Mouse (Mus musculus): ENCODE results near the gene Eed. TPM values are rescaled to one million over a fixed set of nuclear protein-coding genes. Genes with fewer than 3 reads are reported as not detected.

Gene Eed
- polyA plus RNA-seq, 1 experiment from 2014 or later, result 74.3 TPM

DNA sequence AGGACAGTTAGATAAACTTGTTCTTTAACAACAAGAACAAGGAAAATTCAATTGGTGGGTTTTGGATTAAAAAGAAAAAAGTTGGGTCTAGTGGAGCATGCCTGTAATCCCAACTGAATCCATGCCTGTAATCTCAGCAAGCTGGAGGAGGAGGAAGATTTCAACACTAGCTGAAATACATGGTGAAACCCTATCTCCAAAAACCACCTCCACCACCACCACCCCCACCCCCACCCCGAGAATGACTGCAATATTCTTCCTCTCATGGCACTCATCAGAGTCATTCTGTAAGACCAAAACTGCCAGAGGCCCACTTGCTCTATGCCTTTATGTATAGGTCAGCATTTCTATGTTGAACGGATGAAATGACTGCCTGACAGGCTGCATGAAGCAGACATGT is 13.5 kb downstream of the Eed start:
- ATAC-seq (ENCODE audit: low FRiP score), result no peak
- Histone ChIP-seq H3K4me1 (replicated peaks; ENCODE audit: control insufficient read depth, insufficient read depth, low read length) (no peaks in the 10 kb centered on the region), H3K27ac (ENCODE audit: low read depth, low read length) (no peak overlapping the region), H3K27me3 (ENCODE audit: control insufficient read depth, insufficient read depth, low read length) (no peaks in the 10 kb centered on the region), H3K9ac (ENCODE audit: low read depth, low read length) (no peak overlapping the region), H3K36me3 (ENCODE audit: control insufficient read depth, insufficient read depth, low read length) (0 out of 2 replicates have a peak, but pooled peaks cover 2% of the 10 kb centered on the region), H3K4me2 (replicated peaks; ENCODE audit: low read depth, low read length) (no peak overlapping the region), H3K4me3 (ENCODE audit: low read depth, low read length) (no peak overlapping the region), H3K9me3 (ENCODE audit: control insufficient read depth, low read length) (no peaks in the 10 kb centered on the region)
- no peak for DNase-seq (ENCODE audit: low spot score)
- WGBS, result 92% methylated on average over 2 of the region's 2 CpGs

GRCm38 (mm10) chr7:89966771-89967170 is 14.0 kb downstream of the Eed start:
- 77% methylated on average over 1 of the region's 1 CpGs for WGBS
- no peaks in the 10 kb centered on the region for H3K4me1 ChIP-seq (replicated peaks; ENCODE audit: control insufficient read depth, insufficient read depth, low read length)
- H3K4me2 ChIP-seq (replicated peaks; ENCODE audit: low read depth, low read length), result no peak overlapping the region
- H3K36me3 ChIP-seq (ENCODE audit: control insufficient read depth, insufficient read depth, low read length), result 0 out of 2 replicates have a peak, but pooled peaks cover 2% of the 10 kb centered on the region
- no peak overlapping the region for H3K27ac ChIP-seq (ENCODE audit: low read depth, low read length)
- DNase-seq (ENCODE audit: low spot score), result no peak
- H3K9me3 ChIP-seq (ENCODE audit: control insufficient read depth, low read length), result no peaks in the 10 kb centered on the region
- H3K4me3 ChIP-seq (ENCODE audit: low read depth, low read length), result no peak overlapping the region
- no peak for ATAC-seq (ENCODE audit: low FRiP score)
- H3K27me3 ChIP-seq (ENCODE audit: control insufficient read depth, insufficient read depth, low read length), result no peaks in the 10 kb centered on the region
- H3K9ac ChIP-seq (ENCODE audit: low read depth, low read length), result no peak overlapping the region

GRCm38 (mm10) chr7:89963135-89963534 is 17.6 kb downstream of the Eed start:
- Histone ChIP-seq H3K36me3 (ENCODE audit: control insufficient read depth, insufficient read depth, low read length) (0 out of 2 replicates have a peak, but pooled peaks cover 5% of the 10 kb centered on the region), H3K4me1 (replicated peaks; ENCODE audit: control insufficient read depth, insufficient read depth, low read length) (no peaks in the 10 kb centered on the region), H3K27me3 (ENCODE audit: control insufficient read depth, insufficient read depth, low read length) (no peaks in the 10 kb centered on the region), H3K9me3 (ENCODE audit: control insufficient read depth, low read length) (no peaks in the 10 kb centered on the region), H3K9ac (ENCODE audit: low read depth, low read length) (no peak overlapping the region), H3K27ac (ENCODE audit: low read depth, low read length) (no peak overlapping the region), H3K4me2 (replicated peaks; ENCODE audit: low read depth, low read length) (no peak overlapping the region), H3K4me3 (ENCODE audit: low read depth, low read length) (no peak overlapping the region)
- no peak for ATAC-seq (ENCODE audit: low FRiP score)
- no peak for DNase-seq (ENCODE audit: low spot score)

GRCm38 (mm10) chr7:89957300-89957699 is 23.5 kb downstream of the Eed start:
- DNase-seq (ENCODE audit: low spot score) (no peak), ATAC-seq (ENCODE audit: low FRiP score) (no peak)
- Histone ChIP-seq H3K4me1 (replicated peaks; ENCODE audit: control insufficient read depth, insufficient read depth, low read length) (no peaks in the 10 kb centered on the region), H3K4me3 (ENCODE audit: low read depth, low read length) (no peak overlapping the region), H3K27me3 (ENCODE audit: control insufficient read depth, insufficient read depth, low read length) (no peaks in the 10 kb centered on the region), H3K9me3 (ENCODE audit: control insufficient read depth, low read length) (no peaks in the 10 kb centered on the region), H3K27ac (ENCODE audit: low read depth, low read length) (no peak overlapping the region), H3K4me2 (replicated peaks; ENCODE audit: low read depth, low read length) (no peak overlapping the region), H3K9ac (ENCODE audit: low read depth, low read length) (no peak overlapping the region), H3K36me3 (ENCODE audit: control insufficient read depth, insufficient read depth, low read length) (0 out of 2 replicates have a peak, but pooled peaks cover 3% of the 10 kb centered on the region)
- WGBS, result 57% methylated on average over 5 of the region's 5 CpGs

DNA sequence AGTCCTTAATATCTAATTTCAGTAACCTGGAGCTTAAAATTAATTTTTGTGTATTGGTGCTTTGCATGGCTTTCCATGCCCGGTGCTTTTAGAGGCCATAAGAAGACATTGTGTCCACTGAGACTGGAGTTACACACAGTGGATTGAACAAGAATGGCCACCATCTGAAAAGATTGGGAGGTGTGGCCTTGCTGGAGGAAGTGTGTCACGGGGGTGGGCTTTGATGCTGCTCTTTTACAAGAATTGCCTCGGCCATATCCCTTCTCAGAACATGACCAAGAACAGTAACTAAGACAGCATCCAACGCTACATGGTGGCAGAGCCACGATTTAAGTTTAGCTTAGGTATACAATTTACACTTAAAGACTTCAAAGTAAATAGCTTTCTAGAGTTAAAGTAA is 26.5 kb downstream of the Eed start:
- 90% methylated on average over 5 of the region's 5 CpGs for WGBS
- H3K4me3 ChIP-seq (ENCODE audit: low read depth, low read length), result no peak overlapping the region
- no peak overlapping the region for H3K27ac ChIP-seq (ENCODE audit: low read depth, low read length)
- H3K27me3 ChIP-seq (ENCODE audit: control insufficient read depth, insufficient read depth, low read length), result no peaks in the 10 kb centered on the region
- no peaks in the 10 kb centered on the region for H3K36me3 ChIP-seq (ENCODE audit: control insufficient read depth, insufficient read depth, low read length)
- H3K9ac ChIP-seq (ENCODE audit: low read depth, low read length), result no peak overlapping the region
- no peaks in the 10 kb centered on the region for H3K4me1 ChIP-seq (replicated peaks; ENCODE audit: control insufficient read depth, insufficient read depth, low read length)
- H3K4me2 ChIP-seq (replicated peaks; ENCODE audit: low read depth, low read length), result no peak overlapping the region
- no peaks in the 10 kb centered on the region for H3K9me3 ChIP-seq (ENCODE audit: control insufficient read depth, low read length)
- DNase-seq (ENCODE audit: low spot score), result no peak
- ATAC-seq (ENCODE audit: low FRiP score), result no peak

GRCm38 (mm10) chr7:89949403-89949802 is 31.4 kb downstream of the Eed start:
- DNase-seq (ENCODE audit: low spot score) (no peak), ATAC-seq (ENCODE audit: low FRiP score) (no peak)
- no peak overlapping the region for H3K27ac ChIP-seq (ENCODE audit: low read depth, low read length)
- no peaks in the 10 kb centered on the region for H3K27me3 ChIP-seq (ENCODE audit: control insufficient read depth, insufficient read depth, low read length)
- H3K9ac ChIP-seq (ENCODE audit: low read depth, low read length), result no peak overlapping the region
- H3K36me3 ChIP-seq (ENCODE audit: control insufficient read depth, insufficient read depth, low read length), result no peaks in the 10 kb centered on the region
- H3K4me2 ChIP-seq (replicated peaks; ENCODE audit: low read depth, low read length), result no peak overlapping the region
- no peaks in the 10 kb centered on the region for H3K9me3 ChIP-seq (ENCODE audit: control insufficient read depth, low read length)
- WGBS, result 79% methylated on average over 4 of the region's 4 CpGs
- no peak overlapping the region for H3K4me3 ChIP-seq (ENCODE audit: low read depth, low read length)
- no peaks in the 10 kb centered on the region for H3K4me1 ChIP-seq (replicated peaks; ENCODE audit: control insufficient read depth, insufficient read depth, low read length)

DNA sequence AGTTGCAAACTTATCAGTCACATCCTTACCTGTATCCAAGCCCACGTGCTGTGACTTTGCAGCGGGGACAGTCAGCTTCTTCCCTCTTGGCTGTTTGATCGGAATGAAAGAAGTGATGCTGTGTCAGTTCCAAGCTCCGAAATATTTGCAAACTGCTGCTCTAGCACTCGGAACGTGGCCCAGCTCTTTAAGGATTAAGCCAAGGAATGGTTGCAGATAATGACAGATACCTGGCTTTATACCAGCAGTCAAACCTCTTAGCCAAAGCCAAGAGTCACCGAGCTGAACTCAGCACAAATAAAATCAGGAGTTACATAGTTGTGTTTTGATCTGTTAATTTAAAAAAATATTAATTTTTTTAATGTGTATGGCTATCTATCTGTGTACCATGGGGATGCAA is 32.8 kb downstream of the Eed start:
- Histone ChIP-seq H3K4me3 (ENCODE audit: low read depth, low read length) (no peak overlapping the region), H3K9ac (ENCODE audit: low read depth, low read length) (no peak overlapping the region), H3K36me3 (ENCODE audit: control insufficient read depth, insufficient read depth, low read length) (no peaks in the 10 kb centered on the region), H3K27ac (ENCODE audit: low read depth, low read length) (no peak overlapping the region), H3K9me3 (ENCODE audit: control insufficient read depth, low read length) (no peaks in the 10 kb centered on the region), H3K4me1 (replicated peaks; ENCODE audit: control insufficient read depth, insufficient read depth, low read length) (no peaks in the 10 kb centered on the region), H3K4me2 (replicated peaks; ENCODE audit: low read depth, low read length) (no peak overlapping the region), H3K27me3 (ENCODE audit: control insufficient read depth, insufficient read depth, low read length) (no peaks in the 10 kb centered on the region)
- 88% methylated on average over 7 of the region's 7 CpGs for WGBS
- DNase-seq (ENCODE audit: low spot score) (no peak), ATAC-seq (ENCODE audit: low FRiP score) (no peak)

DNA sequence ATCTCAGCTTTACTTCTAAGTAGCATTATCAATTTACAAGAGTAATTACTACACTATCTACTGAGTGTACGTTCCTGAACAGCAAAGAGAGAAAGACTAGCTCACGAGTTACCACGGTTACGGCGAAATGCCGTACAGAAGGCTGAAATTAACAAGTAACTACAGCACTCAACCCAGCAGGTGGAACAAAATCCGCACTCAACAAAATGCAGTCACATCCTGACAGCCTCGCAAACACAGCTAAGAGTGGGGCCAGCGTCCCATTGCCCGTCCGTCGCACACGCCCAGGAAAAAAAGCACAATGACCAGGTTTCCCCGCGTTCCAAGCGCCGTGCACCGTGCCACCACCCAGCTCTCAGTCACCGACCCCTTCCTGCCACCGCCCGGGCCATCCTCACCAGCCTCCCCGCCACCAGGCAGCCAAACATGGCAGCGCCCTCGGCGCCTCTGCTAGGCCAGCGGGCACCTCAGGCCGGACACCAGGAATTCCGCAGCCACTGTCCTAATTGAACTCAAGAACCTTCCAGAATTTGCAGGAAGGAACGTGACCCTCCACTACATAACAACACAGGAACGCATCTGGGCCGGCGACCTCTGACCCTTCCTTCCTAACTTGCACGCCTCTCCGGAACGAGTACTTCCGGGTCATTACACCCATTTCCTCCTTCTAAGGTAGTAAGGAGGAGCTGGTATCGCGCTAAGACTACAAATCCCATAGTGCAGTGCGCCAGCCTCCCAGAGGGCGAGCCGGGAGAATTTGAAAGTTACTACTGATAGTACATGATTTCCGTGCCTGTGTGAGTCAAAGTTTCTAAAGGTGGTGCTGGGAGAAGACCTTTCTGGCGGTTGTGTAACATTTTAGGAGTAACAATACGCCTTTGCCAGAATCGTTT is 40.0 kb downstream of the Eed start, which contains the start of gene Hikeshi:
Gene Hikeshi (minus strand): TSS at position 634 of the 893 bp plus-strand sequence.
- H3K9me3 ChIP-seq (ENCODE audit: control insufficient read depth, low read length), result no peaks in the 10 kb centered on the region
- ATAC-seq (ENCODE audit: low FRiP score), result peak; percentile 100
- no peaks in the 10 kb centered on the region for H3K27me3 ChIP-seq (ENCODE audit: control insufficient read depth, insufficient read depth, low read length)
- H3K4me1 ChIP-seq (replicated peaks; ENCODE audit: control insufficient read depth, insufficient read depth, low read length), result no peaks in the 10 kb centered on the region
- peak within 1 kb of the TSS; percentile 71 for H3K4me3 ChIP-seq (ENCODE audit: low read depth, low read length)
- H3K27ac ChIP-seq (ENCODE audit: low read depth, low read length), result peak within 1 kb of the TSS; percentile 59
- peak; percentile 97 for DNase-seq (ENCODE audit: low spot score)
- peak within 1 kb of the TSS; percentile 60 for H3K4me2 ChIP-seq (replicated peaks; ENCODE audit: low read depth, low read length)
- peak within 1 kb of the TSS; percentile 70 for H3K9ac ChIP-seq (ENCODE audit: low read depth, low read length)
- H3K36me3 ChIP-seq (ENCODE audit: control insufficient read depth, insufficient read depth, low read length), result no peaks in the 10 kb centered on the region
- under 1% methylated on average over 45 of the region's 45 CpGs for WGBS
